Mouse (Mus musculus): ENCODE measurements around the gene Zbtb17.

Gene Zbtb17

GRCm38 (mm10) chr4:141460481-141460880 is 16.0 kb downstream of the Zbtb17 start:
- DNase-seq, result no peak

- no peak for DNase-seq
These were observed 16.6 kb downstream of the Zbtb17 start for GRCm38 (mm10) chr4:141461088-141461487.

DNA sequence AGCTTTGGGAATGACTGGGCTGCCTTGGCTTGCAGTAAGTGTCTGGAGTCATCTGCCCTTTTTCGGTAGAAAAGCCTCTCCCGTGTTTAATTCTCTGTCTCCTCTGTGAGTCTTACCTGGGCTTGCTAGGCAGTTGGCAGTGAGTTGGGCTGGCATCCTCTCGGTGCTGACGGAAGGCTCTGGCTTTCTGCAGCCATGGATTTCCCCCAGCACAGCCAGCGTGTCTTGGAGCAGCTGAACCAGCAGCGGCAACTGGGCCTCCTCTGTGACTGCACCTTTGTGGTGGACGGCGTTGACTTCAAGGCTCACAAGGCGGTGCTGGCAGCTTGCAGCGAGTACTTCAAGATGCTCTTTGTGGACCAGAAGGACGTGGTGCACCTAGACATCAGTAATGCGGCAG is 17.1 kb downstream of the Zbtb17 start:
- DNase-seq, result no peak

GRCm38 (mm10) chr4:141463472-141463871 is 19.0 kb downstream of the Zbtb17 start:
- peak; percentile 72 to 81 for DNase-seq

GRCm38 (mm10) chr4:141464722-141465121 is 20.3 kb downstream of the Zbtb17 start:
- DNase-seq, result no peak

- DNase-seq, result no peak
These were observed 21.2 kb downstream of the Zbtb17 start for GRCm38 (mm10) chr4:141465512-141466288.

DNA sequence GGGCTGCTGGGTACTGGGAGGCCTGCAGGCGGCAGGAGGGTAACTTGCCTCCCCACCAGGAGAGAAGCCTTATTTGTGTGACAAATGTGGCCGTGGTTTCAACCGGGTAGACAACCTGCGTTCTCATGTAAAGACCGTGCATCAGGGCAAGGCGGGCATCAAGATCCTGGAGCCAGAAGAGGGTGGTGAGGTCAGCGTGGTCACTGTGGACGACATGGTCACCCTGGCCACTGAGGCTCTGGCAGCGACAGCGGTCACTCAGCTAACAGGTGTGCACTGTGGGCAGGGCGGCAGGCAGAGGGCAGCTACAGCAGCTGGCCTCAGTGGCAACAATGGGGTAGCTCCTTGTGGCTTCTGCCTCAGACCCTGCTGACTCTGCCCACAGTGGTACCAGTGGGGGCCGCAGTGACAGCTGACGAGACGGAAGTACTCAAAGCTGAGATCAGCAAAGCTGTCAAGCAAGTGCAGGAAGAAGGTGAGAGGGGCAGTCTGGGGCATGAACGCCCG is 21.9 kb downstream of the Zbtb17 start:
- no peak for DNase-seq

GRCm38 (mm10) chr4:141466844-141467580 is 22.6 kb downstream of the Zbtb17 start:
- peak in 1 of 2 experiments; percentile 43 for DNase-seq

GRCm38 (mm10) chr4:141467581-141467927 is 23.1 kb downstream of the Zbtb17 start:
- DNase-seq, result no peak

DNA sequence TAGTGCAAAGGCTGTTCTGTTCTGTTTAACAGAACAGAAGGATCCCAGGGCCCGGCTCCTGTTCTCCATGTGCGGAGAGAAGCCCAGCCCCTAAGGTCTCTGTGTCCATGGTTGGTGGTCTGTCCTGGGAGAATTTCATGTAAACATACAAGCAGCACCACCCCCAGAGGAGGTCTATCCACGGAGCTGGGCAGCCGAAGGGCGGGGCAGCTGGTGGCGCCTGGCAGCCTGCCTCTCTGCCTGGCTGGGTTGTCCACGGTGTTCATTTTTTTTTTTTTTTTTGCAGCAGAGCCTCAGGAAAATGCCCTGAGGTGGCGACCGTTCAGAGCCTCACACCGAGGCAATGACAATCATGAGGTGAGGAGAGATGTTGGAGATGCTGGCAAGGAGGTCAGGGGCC is 24.1 kb downstream of the Zbtb17 start:
- DNase-seq, result peak in 1 of 2 experiments; percentile 58

- DNase-seq, result no peak
These were observed 24.9 kb downstream of the Zbtb17 start for GRCm38 (mm10) chr4:141469343-141469742.

- DNase-seq, result no peak
These were observed 27.0 kb downstream of the Zbtb17 start for GRCm38 (mm10) chr4:141471491-141471890.

DNA sequence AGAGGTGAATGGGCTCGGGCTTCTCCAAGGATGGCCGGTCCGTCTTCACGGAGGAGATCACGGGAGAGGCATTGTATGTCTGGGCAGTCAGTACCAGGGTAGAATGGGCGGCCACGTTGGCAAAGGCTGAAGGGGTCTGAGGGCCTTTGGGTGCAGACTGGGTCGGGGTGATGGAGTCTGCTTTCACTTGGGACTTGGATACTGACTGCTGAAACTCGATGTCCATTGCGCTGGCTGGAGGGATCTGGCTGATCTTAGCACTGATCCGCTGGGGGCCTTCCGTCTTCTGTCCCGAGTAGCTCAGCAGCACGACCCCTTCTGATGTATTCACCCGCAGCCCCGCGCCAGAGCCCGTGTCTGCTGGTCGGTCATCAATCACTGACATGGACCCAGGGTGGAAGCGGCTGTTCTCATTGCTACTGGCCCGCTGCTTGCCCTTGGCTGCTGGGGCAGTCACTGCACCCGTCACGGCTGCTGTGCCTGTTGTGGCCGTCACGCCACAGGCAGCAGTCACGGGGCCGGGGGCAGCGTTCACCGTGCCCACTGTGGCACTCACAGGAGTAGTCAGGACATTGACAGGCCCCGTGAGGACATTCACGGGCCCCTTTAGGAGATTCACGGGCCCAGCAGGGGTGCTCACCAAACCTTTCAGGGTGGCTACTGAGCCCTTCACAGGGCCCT is 28.3 kb downstream of the Zbtb17 start:
- no peak for DNase-seq

- DNase-seq, result no peak
These were observed 30.0 kb downstream of the Zbtb17 start for GRCm38 (mm10) chr4:141474431-141474830.

- DNase-seq, result peak; percentile 42 to 52
These were observed 33.2 kb downstream of the Zbtb17 start for GRCm38 (mm10) chr4:141477681-141478102.

GRCm38 (mm10) chr4:141478225-141478624 is 33.8 kb downstream of the Zbtb17 start:
- DNase-seq, result no peak

GRCm38 (mm10) chr4:141478794-141479193 is 34.3 kb downstream of the Zbtb17 start:
- no peak for DNase-seq

DNA sequence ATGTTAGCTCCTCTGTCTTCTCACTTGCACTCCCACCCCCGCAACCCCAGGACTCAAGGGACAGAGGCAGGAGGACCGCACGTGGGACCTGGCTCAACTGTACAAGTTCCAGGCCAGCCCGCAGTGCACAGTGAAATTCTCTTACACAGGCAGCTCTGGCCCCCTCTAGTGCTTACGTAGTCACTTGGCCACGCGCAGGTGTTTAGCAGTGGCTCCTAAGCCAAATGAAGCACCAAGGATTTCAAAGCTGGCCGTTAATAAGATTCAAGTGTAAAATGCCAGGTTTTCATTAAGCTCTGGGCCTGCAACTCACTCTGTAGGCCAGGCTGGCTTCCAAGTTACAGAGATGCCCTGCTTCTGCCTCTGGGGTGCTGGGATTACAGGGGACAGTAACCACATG is 35.0 kb downstream of the Zbtb17 start:
- DNase-seq, result no peak

DNA sequence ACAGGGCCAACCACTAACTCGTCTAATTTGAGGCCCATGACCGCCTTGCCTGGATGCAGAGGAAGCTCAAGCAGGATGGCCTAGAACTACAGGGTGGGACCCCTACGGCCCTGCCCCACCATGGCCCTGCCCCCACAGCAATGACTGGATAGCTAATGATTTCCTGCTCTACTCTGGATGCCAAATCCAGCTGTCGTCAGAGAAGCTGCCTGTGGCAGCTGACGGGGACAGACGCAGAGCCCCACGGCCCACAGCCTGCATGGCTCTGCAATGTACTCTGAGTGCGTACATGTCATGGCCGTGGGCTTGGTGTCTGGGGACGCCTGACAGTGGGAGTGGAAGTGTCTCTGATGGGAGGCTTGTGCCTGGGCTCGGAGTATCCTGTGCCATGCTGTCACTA is 39.6 kb downstream of the Zbtb17 start:
- DNase-seq, result no peak

GRCm38 (mm10) chr4:141487581-141487980 is 43.1 kb downstream of the Zbtb17 start:
- DNase-seq, result no peak

GRCm38 (mm10) chr4:141488670-141489069 is 44.2 kb downstream of the Zbtb17 start:
- peak in 1 of 2 experiments; percentile 69 for DNase-seq

- DNase-seq, result peak; percentile 54 to 57
These were observed 56.2 kb downstream of the Zbtb17 start for GRCm38 (mm10) chr4:141500637-141501036.

DNA sequence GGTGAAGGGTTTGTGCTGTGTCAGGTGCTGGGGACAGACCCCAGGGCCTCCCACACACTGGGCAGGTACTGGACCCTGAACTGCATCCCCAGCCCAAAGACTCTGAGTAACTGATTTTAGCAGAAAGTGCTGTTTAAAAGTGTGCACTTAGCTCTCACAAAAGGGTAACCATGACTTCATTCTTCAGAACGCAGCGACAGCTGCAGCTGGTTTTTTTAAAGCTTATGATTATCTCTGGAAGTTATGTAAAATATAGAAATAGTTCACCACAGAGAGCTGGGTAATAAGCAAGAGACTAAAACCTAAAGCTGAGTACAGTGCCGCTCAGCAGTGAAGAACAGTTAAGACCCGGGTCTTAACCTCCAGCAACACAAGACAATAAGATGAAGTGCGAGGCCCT is 56.6 kb downstream of the Zbtb17 start:
- DNase-seq, result no peak
